Mouse (Mus musculus) cerebellum, adult 9-10 months (tissue): Measurements from ENCODE around the gene Gm45713.
"Not testable (repeated sequence)": the region's sequence is repeated elsewhere in the genome, so short reads cannot be mapped to it uniquely, and the experiment has no call there.

Source experiments
- DNase-seq: peaks from one replicate; pipeline ENCODE4 v3.0.0; 2022

The Gm45713 gene

DNA sequence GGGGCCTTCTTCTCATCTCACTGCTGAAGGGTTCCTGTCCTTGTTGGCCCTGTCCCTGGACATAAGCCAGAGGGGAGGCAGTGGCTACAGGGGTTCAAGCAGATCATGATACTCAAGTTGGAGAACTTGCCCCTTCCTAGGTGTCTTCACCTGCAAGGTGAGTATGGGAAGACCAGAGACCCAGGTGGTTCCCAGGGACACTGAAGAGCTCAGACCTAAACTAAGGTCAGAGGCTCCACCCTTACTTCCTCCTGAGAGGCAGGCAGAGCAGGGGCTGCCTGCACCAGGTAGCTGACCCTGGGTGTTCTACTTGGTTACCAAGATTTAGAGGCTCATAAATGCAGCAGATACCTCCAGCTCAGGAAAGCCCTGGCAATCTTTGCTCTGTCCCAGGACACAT is 14.1 kb downstream of the Gm45713 start:
- DNase-seq = no peak

DNA sequence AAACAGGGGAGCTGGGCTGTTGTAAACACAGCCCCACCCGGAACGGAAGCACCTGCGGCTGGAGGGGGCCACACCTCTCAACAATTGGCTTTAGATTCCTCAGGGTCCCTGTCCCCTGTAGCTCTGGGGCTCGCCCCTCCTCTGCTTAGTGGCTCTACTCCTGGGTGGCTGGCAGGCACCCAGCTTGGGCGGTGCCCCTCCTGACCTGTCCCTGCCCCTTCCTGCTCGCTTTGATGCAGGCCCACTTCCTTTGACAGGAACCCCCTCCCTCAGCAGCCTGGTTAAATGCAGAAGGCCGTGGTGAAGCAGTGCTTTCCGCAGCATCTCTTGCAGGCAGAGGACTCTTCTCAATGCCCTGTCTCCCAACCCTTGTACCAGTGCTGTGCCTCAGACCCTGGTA is 14.6 kb downstream of the Gm45713 start:
- no peak for DNase-seq

DNA sequence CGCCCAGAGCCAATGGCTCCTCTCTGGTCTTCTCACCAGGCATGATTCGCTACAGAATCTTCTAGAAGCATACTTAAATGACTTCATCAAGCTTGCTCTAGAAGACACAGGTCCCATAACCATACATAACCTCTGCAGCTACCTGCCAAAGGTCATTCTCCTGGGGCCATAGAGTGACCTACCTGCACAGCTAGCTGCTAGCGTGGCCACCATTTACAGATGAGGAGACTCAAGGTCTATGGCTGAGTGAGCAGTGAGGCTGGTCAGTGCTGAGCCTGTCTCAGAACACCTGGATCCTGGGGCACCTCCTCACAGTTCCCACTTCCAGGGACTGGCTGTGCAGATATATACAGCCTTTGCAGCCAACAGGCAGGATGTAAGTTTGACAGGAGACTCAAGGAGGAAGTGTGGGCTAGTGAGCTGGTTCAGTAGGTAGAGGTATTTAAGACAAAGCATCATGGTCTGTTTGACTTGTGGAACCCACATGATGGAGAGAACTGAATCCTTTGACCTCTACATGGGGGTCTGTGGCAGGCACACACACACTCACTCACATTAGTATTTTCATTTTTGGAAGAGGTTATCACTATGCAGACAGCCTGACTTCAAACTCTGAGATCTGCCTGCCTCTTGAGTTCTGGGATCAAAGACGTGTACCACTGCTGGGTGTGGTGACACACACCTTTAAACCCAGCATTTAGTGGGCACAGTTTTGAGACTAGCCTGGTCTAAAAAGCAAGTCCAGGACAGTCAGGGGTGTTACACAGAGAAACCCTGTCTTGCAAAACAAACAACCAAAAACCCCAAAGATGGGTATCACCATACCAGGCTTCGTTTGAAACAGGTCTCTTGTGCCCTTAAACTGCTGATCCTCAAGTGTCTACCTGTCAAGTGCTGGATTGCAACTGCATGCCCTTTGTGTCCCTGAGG is 16.0 kb downstream of the Gm45713 start:
- DNase-seq = no peak

DNA sequence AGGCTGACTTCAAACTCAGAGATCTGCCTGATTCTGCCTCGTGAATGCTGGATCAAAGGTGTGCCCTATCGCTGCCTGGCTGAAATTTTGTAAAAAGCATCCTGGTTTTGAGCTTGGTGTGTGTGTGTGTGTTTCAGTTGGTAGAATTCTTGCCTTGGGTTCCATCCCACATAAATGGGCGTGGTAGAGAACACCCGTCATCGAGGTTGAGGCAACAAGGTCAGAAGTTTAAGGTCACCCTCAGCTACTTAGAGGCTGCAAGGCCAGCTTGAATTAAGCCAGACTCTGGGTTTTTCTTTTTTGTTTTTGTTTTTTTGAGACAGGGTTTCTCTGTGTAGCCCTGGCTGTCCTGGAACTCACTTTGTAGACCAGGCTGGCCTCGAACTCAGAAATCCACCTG is 17.7 kb downstream of the Gm45713 start:
- DNase-seq = no peak

DNA sequence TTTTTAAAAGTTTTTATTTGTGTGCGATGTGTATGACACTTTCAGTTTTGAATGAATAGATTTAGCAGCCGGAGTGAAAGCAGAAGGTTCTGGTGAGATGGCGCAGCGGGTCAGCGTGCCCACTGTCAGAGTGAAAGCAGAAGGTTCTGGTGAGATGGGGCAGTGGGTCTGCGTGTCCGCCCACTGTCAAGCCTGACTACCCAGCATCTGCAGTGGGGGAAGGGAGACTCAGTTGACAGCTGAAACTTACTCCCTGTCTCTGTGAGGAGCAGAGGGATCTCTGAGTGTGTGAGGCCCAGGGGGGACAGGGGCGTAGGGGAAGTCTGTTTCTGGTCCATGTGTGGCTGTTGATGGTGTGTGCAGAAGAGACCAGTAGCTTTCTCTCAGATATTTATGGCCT is 18.5 kb downstream of the Gm45713 start:
- no peak for DNase-seq

DNA sequence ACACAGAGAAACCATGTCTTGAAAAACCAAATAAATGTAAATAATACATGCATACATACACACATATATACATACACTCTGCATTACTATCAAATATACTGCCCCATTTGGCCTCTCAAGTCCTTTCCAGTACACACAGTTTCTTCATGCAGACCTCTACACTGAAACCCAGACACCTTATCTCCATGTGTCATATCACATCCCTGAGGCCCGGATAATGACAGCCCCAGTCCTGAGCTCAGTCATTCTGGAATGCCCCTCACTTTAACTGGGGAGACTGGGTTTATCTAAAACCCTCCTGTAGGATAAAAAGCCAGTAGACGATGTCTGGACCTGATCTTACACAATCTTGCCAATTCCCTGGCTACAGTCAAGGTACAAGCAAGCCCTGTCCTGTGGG is 22.6 kb downstream of the Gm45713 start:
- DNase-seq = no peak

DNA sequence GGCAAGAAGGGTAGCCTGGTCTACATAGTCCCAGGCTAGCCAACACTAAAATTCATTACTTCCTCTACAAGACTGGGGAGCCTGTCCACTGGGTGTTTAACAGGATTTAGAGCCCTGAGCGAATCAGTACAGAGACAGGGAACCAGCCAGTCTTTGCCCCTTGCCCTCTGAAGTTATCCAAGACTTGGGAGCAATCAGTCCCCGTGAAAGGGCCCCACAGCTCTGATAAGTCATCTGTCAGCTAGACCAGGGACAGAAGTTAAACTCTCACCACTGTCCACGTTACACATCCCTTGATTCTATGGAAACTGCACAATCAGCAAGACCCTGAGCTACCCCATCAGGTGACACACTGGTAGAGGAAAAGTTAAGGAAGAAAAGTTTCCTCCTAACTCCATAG is 23.5 kb downstream of the Gm45713 start:
- DNase-seq = no peak

DNA sequence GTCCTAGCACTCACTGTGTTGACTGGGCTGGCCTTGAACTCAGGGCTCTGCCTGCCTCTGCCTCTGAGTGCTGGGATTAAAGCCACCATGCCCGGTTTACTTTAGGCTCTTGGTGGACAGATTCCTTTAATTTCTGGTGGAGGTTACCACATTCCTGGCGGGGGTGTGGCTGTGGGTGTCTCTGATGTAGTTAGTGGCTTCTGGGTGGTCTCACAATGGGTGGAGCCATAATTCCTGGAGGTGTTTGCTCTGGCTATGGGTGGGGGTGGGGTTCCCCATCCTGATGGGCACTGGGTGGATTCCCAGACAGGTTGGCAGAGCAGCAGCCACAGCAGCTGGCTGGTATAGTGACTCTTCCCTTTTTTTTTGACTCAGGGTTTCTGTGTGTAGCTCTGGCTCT is 24.1 kb downstream of the Gm45713 start:
- no peak for DNase-seq

DNA sequence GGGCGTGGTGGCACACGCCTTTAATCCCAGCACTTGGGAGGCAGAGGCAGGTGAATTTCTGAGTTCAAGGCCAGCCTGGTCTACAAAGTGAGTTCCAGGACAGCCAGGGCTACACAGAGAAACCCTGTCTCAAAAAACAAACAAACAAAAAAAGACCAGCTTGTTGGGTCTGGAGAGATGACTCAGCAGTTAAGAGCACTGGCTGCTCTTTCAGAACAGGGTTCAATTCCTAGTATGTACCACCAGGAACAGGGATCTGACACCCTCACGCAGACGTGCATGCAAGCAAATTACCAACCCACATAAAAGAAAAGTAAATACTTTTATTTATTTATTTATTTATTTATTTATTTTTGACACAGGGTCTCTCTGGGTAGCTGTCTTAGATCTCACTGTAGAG is 25.9 kb downstream of the Gm45713 start:
- not testable (repeated sequence) for DNase-seq

DNA sequence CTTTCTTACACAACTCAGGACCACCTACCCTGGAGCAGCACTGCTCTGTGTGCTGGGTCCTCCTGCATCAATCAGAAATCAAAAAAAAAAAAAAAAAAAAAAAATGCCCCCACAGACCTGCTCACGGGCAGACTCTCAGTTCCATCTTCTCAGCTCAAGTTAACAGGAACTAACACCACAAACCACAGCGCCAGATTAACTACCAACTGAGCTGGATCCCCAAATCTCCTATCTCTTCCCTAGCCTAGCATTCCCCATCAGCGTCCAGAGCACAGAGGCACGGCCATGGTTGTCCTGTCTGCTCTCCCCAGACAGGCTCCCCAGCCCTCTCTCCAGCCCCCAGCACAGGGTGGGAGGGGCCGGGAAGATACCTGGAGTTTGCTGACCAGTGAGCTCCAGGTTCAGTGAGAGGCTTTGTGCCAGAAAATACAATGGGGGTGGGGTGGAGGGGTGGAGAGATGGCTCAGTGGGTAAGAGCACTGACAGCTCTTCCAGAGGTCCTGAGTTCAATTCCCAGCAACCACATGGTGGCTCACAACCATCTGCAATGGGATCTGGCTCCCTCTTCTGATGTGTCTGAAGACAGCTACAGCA is 28.9 kb downstream of the Gm45713 start:
- DNase-seq = no peak

DNA sequence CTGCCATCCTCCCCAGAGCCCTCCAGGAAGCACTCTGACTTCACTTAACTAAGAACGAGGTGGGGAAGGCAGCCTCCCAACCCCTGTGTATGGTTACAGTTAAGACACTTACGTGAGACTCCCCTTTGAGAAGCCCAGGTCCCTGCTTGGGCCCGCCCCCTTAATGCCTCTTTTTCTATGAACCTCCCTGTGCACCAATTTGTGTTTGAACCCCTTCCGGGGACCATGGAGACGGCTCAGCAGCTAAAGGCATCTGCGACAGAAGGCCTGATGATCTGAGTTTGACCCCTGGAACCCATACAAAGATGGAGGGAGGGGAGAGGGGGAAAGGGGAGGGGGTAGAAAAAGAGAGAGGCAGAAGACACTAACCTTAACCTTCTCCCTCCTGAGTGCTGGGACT is 29.6 kb downstream of the Gm45713 start:
- DNase-seq = no peak

DNA sequence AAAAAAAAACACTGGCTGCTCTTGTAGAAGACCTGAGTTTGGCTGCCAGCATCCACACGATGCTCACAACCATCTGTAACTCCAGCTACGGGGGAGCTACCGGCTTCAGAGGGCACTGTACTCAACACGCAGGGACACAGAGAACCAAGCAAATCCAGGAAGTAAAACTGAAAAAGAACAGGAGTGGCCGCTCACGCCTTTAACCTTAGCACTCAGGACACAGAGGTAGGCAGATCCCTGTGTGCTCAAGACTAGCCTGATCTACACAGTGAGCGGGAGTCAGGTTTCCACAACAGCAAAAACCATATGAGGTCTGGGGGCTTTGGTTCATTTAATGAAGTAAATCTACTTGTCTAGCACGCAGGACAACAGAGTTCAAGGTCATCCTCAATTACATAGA is 30.5 kb downstream of the Gm45713 start:
- no peak for DNase-seq

DNA sequence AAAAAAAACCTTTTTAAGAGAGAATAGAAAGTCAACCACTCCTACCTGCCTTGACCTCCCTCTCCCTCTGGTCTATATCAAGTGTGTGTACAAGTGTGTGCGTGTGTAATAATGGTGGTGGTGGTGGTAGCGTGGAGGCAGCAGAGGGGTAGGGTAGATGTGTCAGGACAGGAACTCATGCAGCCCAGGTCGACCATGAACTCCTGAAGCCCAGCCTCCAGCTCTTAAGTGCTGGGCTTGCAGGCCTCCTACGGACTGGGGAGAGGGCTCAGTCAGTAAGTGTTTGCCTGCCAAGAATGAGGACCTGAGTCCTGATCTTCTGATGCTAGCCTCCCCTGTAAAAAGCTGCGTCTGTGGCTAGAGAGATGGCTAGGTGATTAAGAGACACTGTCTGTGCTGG is 31.1 kb downstream of the Gm45713 start:
- no peak for DNase-seq

DNA sequence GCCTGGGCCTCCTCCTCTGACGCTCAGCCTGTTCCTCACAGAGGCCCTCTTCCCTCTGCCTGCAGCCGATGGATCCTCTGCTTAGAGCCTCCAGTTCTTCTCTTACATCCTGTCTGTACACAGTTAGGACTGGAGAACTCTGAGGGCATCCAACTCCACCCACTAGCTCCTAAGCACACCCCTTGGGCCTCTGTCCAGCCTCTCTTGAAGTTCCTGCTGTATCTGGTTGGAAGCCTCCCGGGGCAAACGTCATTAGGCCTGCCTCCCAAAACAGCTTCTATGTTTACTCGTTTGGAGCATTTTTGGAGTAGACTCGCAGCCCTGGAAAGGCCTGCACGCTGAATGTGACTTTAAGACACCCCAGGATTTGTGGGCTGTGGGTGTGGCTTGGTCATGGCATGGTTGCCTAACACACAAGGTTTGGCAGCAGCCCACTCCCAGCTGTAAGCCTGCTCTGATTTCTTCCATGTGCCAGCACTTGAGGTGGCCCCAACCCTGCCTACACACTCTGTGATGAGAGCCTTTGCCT is 32.3 kb downstream of the Gm45713 start, which contains the start of gene Fcgrt:
Gene Fcgrt, minus strand, starts transcription at position 200 of the 529 bp plus-strand sequence.
- DNase-seq = peak; percentile 42

DNA sequence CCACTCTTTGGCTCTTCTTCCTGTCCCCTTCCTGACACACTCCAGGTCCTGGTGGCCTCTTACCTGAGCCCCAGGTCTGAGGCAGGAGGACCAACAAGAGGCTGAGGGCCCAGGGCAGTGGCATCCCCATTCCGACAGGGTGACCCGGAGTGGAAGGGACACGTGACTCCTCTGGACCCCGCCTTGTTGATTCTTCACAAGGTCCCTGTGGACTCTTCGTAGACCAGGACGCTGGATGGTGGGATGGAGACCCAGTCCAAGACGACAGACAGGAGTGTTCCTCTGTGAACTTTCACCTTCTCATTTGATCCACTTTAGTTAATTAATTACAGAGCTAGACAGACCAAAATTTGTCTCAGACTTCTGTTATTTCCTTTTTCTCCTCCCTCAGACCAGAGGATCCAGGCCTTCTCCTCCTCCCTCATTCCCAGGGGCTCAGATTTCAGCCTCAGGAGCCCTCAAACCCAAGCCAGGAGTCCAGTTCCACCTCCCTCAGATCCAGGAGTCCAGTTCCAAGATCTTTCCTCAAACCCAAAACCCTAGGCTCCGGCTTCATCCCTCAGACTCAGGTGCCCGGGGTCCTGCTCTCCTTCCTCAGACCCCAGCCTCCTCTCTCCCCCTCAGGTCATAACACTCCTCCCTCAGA is 33.0 kb downstream of the Gm45713 start:
- no peak for DNase-seq

DNA sequence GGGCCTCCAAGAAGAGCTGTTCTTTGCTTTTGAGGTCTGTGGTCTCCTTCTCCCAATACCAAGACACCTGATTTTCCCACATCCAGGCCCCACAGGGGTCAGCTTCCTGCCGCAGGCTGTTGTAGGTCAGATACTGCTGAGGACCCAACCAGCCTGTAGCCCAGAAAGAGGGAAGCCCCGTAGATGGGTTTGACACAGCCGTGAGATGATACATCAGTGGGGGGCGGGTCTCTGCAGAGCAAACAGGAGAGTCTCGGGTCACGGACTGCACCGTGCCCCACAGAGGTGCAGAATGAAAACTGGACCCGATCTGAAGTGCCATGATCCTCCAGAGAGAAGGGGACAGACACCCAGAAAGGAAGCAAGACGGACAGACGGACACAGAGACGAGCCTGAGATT is 33.6 kb downstream of the Gm45713 start:
- DNase-seq = no peak

DNA sequence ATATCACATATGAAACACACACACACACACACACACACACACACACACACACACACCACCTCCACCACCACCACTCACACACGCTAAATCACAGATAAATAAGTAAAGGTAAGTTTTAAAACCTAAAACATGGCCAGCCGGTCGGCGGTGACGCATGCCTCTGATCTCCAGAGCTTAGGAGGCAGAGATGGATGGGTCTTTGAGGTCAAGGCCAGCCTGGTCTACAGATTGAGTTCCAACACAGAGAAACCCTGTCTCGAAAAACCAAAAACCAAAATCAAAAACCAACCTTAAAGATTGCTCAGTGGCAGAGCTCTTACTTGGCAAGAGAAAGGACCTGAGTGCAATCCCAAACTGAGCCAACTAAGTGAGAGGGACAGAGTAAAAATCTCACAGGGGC is 36.0 kb downstream of the Gm45713 start:
- DNase-seq = no peak

DNA sequence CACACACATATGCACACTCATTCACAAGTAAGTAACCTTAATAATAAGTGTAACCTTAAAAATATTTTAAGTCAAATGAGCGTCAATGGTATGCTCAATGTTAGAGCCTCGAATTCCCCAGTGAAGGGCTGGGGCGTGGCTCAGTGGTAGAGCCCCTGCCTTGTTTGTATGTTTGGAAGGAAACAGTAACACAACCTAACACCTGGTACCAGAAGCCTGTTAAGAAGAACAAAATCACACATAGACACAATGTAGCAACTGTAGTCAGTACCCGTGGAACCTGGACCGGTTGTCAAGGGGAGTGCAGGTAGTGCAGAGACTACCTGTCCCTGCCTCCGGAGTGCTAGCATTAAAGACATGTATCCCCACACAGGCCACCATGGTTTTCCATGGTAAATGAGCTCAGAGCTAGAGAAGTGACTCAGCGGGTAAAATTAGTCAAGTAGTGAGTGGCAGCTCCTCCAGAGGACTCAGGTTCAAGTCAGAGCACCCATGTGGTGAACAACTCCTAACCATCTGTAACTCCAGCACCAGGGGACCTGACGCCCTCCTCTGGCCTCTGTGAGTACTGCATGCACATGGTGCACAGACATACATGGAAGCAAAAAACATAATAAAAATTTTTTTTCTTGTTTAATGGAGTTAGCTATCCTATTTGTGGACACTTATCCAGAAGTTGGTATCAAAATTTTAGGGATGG is 37.3 kb downstream of the Gm45713 start:
- DNase-seq = no peak

DNA sequence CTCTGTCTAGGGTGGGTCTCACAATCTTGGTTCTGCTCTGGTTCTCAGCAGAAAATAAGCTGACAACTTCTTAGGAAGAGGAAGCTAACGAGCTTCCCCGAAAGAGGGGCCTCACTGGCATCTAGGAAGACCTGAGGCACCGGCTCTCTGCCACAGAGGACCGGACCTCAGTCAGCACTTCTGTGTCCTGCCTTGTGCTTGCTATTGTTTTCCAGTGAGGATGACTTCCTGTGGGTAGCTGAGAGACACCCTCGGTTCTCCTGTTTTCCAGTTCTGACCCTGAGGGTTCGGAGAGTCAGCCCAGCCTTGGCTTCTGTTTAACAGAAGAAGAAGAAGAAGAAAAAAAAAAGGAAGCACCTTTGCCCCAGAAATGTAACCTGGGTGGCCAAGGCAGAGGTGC is 38.6 kb downstream of the Gm45713 start:
- DNase-seq = no peak

DNA sequence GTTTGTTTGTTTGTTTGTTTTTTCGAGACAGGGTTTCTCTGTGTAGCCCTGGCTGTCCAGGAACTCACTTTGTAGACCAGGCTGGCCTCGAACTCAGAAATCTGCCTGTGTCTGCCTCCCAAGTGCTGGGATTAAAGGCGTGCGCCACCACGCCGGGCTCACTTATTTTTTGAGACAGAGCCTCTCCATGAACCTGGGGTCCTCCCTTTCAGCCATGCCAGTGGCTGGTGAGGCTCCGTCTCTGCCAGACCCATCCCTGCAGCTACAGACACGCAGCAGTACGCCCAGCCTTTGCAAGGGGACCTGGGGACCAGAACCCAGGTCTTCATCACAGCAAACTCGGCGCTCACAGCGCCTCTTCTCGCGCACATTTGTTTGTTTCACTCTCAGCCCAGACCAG is 40.1 kb downstream of the Gm45713 start:
- DNase-seq = not testable (repeated sequence)

DNA sequence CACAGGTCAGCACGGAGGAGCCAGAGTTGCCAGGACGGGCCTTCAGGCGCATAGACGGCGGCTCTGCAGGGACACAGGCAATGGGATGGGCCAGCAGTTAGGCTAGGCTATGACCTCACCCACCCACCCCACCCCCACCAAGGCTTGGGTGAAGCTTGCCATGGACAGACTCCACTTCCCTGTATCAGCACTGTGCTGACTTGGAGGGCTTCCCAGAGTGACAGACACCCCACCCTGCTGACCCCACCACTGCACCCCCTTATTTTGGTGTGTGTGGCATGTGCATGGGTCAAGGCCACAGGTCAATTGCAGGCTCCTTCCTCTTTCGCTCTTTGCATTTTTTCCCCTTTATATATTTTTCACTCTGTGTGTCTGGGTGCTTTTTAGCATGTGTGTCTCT is 40.7 kb downstream of the Gm45713 start:
- no peak for DNase-seq

DNA sequence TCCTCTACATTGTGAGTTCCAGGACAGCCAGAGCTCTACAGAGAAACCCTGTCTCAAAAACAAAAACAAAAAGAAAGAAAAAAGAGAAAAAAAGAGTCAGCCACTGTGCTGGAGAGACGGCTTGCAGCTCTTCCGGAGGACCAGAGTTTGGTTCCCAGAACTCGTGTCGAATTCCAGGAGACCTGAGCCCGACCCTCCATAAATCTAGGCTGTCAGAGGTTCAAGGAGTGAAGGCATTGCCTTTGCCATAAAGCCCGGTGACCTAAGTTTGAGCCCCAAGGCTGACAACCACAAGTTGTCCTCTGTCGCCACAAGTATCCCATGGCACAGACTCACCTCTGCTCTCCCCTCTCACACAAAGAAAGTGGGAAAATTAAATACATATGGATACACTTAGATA is 41.9 kb downstream of the Gm45713 start:
- DNase-seq = no peak

DNA sequence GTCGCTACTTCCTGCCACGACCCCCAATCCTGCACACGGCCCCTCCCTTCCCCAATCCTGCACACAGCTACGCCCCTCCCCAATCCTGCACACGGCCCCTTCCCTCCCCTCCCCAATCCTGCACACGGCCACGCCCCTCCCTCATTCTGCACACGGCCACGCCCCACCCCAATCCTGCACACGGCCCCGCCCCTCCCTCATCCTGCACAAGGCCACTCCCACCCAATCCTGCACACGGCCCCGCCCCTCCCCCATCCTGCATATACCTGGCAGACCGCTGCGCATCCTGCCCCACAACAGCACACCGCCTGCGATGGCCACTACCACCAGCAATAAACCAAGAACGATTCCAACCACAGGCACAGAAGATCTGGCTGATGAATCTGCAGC is 42.5 kb downstream of the Gm45713 start:
- DNase-seq = no peak
